Mouse (Mus musculus) liver (tissue): ENCODE measurements around the gene Arhgap23.

Source experiments
- DNase-seq: peaks from one replicate; pipeline ENCODE4 v3.0.0-alpha.2; 2020; ENCODE audit warnings: mixed read lengths

Gene Arhgap23

DNA sequence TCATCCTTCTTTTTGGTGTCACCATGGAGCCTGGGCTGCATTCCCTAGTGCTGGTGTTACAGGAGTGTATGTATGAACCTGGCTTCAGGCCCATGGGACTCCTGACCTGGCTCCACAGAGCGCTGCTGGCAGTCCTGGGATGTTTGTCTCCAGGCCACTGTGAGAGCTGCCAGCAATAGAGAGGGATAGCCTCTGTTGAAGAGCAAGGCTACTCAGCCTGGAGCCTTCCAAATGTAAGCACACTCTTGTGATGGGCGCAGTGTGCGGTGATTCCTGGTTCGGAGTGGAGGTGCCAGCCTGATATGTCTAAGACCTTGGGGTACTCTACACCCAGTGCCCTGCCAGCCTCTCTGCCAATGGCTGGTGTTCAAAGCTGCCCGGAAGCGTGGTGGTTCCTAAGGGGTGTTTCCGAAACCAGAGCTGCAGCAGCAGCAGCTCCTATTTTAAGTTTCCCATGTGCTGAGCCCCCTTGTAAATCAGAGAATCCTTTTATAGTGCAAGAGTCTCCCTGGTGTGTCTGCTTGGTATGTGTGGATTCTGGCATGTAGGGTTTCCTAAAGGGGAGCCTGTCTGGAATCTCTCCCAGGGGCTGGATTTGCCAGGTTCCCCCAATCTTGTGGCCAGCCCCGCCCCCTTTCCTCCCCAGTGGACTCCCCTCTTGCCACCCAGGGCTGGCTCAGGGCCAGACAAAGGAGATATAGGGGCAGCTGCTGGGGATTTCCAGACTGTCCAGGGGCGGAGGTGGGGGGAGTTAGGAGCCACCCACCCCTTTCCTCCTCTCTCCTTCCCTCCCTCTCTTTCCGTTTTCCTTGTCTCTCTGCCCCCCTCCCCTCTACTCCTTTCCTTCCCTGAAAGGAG, 9.0 kb upstream of the Arhgap23 start:
- peak; percentile 52 for DNase-seq

DNA sequence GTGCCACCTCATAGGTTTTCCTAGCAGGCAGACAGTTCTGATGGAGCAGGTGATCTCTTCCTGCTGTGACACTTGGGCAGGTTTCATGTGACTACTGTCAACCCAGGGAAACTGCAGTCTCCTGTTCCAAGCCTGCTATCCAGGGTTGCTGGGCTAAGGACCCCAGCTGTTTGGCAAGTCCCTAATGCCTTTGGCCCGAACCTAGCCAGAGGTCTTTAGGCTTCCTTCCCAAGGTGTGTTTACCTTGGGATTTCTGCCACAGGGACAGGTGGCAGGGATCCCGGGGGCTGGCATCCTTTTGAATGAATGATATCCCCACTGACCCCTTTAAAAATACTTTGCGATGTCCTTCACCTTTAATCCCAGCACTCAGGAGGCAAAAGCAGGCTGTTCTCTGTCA, 7.9 kb upstream of the Arhgap23 start:
- no peak for DNase-seq

DNA sequence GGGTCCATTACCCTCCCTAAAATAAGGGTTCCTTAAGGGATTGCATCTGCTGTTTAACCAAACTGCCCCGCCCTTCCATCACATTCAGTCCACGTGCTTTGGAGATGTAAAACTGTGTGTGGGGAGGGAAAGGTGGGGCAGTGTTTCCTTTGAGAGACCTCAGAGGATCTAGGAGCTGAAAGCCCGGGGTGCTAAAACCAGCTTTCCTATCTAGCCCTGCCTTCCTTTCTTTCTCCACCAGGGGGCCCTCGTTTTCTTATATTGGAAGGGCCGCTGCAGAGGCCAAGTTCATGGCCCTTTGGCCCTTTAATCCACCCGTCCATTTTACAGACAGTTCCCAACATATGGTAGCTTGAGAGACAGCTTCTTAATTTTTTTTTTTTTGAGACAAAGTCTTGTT, 7.2 kb upstream of the Arhgap23 start:
- peak; percentile 85 for DNase-seq

DNA sequence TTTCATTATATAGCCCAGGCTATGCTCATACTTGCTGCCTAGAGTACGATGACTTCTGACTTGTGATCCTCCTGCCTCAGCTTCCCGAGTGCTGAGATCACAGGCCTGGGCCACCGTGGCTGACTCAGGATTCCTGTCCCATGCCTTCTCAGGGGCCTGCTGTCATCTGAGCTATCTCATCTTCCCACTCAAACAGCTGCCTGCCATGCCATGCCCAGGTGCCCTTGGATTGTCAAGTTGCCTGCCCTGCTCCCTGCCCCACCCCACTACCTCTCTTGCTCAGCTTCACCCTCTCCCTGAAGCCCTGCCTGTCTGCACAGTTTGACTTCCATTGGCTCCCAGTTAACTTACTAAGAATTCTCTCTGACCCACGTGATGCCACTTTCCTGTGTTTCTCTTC, 4.4 kb upstream of the Arhgap23 start:
- no peak for DNase-seq

DNA sequence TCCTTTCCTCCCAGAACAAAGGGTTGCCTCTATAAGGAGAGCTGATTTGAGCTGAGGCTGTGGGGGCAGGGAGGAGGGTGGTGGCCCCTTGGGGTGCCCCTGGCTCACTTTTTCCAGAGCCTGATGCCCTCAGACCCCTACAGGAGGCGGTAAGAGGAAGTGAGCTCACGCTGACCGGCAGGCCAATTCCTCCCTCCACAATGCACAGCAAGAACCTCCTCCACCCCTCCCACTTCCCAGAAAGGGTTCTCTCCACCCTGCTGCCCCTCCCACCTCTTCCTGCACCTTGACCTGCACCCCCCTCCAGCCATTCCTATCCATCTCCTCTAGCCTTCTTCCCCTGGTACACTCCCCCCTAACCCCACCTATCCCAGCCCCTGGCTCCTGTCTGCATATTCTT, 3.2 kb upstream of the Arhgap23 start:
- DNase-seq = peak; percentile 57

DNA sequence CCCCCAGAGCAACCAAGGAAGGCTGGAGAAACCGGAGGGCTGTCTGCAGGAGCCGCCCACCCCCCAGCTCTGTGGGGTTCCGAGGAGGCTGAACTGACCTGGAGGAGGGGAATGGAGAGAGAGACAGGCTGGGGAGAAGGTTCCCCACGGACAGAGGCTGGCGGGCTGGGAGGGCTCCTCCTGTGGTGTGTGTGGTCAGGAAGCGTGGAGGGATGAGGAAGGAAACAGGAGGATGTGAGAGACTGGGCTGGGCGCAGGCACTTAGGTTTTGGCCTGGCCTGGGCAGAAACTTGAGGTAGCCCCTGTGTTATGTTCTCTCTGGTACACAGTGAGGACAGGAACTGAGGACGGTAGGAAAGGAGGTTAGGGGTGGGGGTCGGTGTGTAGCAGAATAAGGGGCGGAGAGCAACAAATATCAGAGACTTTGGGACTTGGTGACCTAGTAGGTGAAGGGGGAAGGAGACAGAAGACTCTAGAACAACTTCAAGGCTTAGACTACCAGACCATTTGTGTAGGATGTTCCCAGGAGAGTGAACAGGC, 2.5 kb upstream of the Arhgap23 start:
- no peak for DNase-seq

DNA sequence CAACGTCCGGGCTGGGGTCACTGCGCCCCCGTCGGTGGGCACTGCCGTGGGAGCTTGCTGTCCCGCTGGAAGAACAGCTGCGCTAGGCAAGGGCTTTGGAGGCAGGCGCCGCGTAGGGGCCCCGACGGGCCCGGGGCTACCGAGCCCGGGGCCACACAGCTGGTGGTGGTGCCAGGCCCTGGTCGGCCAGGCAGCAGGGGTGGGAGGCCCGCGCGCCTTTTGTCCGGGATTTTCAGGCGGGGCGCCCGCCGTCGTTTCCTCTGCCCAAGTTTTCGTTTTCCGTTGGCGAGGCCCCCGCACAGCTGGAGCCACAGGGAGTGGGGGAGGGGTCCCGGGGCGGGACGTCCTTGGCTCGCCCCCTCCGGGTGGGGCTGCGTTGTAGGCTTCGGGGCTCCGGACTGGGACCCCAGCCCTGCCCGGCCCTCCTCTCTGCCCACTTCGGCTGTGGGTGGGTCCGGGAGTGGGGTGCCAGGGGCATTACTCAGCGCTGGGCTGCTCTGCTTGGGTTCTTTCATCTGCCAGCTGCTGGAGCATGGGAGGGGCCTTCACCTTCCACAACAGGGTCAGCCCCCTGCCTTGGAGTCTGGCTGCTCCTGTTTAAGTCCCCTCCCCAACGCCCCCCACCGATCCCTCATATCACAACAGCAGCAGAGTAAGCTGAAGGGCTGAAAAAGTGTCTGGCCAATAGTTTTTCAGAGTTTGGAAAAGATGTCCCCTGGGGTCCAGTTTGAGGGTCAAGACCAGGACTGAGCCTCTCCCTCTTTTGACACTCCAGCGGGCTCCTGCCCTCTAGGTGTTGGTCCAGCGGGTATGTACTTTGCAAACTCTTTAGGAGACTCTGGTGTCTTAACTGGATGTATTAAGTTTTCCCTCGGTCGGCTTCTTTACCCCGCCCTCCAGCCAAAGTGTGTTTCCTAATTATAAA, 641 bp downstream of the Arhgap23 start:
- DNase-seq = peak; percentile 58

DNA sequence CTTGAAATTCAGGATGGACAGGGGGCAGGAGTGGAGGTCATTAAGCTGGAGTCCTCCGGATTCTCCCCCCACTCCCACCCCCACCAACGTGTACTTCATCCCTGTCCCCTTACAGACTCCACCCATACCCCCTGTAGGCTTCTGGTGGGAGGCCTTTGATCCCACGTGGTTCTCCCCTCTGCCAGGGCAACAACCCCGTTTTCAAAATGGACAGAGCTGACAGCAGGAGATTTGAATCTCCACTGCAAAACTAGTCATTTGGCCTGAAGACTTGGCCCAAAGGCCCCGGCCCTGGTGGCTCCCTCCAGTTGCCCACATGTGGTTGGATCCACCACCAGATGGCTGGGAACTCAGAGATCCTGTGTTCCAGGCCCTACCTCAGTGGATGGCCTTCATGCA, 1.3 kb downstream of the Arhgap23 start:
- no peak for DNase-seq

DNA sequence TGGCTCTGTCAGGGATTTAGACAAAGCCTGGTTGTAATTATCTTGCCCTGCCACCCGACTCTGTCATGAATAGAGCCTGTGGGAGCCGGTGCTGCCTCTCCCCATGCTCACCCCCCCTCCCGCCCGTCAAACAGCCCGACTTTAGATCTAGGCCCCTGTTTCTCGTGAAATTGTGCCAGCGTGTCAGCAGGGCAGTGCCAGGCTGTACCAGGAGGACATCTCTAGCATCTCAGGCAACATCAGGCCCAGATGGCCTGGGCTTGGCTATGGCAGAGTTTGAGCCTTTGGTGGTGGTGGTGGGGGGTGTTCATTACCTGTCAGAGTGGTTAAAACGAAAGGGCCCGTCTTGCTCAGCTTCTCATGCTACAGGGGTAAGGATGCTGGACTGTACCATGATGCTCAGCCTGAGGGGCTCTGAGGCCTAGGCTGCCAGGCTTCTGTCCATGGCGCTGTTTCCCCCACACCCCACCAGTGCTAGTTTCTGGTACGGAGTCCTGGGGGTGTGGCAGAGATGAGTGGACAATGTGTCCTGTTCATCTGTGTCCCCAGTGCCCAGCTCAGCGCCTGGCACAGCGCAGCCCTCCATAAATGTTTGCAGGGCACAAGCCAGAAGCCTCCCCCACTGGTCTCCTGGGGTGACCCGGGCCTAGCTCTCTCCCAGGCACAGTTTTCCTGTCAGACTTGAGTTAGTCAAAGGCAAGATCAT, 3.7 kb downstream of the Arhgap23 start:
- DNase-seq = no peak

DNA sequence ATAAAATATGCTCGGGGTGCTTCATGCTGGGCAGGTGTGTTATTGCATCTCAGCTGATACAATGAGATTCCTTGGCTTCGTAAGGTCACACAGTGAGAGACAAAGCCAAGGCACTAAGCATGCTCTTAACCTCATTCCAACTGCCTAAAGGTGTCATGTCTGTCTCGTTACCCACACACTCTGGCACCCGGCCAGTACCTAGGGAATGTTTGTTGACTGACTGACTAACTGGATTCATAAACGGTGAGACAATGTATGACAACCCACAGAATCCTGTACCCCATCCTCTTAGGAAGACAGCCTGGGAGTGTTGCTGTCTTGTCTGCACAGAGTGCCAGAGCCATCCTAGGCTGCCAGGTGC, 4.2 kb downstream of the Arhgap23 start:
- DNase-seq = no peak

DNA sequence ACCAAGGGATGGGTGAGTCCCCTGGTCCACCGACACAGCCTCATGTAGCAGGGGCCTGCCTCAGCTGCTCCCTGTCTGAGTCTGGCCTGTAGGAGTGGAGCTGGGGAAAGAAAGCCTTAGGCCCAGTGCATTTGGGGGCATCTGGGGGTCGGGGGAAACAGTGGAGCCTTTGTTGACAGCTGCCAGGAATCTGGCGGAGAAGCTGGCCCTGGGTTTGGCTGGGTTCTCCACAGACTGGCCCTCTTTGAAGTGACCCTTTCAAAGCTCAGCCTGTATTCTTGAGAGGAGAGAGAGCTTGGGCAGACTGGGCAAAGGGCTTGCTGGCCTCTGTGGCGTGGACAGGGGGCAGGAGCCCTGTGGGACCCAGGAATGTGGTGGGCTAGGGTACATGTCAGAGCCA, 7.2 kb downstream of the Arhgap23 start:
- DNase-seq = no peak

DNA sequence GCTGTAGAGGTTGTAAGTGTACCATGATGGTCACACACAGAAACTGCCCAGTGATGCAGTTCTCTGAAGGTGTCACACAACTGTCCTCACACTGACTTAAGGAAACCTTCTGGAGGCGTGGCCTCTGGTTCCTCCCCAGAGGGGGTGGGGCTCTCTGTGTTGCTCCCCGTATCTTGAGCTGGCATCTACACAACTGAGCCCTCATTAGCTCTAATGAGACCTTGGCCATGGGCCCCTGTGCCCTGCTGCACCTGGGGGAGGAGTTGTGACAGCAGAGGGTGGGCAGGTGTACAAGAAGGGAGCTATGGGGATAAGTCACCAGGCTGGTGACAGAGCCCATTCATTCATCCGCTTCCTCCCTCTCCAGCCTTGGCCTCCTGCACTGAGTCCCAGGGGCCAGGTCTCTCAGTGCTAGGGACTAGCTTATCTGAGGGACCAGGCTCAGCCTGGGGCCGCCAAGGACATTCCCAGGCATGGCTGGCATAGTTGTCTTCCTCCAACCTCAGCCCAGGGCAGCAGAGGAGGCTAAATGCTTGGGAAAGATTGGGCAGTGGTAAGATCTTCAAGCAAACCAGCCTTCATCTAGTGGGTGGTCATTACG, 8.9 kb downstream of the Arhgap23 start:
- DNase-seq = peak; percentile 89

DNA sequence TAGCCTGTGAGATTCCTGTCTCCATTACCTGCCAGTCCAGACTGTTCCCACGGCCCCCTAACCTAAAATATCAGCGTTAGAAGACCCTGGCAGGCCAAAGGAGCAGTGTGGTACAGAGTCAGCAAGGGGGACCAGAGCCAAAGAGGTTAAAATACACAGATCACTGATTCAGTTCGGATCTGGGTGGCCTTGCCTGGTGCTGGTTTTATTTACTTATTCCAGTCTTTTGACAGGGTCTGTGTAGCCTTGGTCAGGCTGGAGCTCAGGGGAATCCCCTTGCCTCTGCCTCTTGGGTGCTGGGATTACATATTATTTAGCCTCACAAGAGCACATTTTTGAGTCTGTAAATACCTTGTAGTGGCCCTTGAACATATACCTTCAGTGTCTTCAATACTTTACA, 9.5 kb downstream of the Arhgap23 start:
- DNase-seq = no peak

DNA sequence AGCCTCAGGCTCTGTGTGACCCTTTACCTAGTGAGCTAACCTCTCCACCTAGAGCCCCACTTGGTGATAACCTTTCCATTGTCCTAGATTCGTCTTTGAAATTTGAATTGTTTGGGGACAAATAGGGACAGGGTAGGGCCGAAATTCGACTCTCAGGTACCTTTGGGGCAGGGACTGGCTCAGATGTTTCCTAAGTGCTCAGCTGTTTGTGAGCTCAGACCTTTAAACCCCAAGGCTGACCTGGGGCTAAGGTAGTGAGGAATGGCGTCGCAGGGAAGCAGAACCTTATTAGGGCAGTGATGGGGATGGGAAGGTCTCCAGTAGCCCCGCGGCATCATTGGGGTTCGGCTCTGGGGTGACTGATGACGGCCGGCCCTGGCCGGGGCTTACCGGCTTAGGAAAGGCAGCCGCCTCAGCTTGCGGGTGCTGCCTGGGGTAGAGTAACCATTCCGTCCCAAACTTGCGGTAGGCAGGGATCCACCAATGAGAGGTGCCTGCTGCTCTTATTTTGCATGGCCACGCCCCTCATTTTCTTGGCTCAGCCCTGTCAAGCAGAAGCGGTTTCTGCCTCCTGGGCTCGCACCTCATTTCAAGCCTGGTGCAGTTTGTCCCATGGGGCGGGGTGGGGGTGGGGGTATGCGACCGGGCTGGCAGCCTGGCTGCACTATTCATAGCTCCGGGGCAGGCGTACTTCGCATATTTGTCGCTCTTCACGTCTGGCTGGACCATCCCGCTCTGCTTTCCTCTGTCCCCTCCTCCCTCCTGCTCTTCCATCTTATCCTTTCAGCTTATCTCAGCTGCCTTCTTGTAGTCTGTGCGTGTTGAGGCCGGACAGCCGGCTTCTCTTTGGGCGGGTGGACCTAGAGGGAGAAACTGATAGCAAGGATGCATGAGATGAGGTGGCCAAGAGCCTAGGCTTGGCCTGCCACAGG, 12.7 kb downstream of the Arhgap23 start:
- DNase-seq = peak; percentile 93

DNA sequence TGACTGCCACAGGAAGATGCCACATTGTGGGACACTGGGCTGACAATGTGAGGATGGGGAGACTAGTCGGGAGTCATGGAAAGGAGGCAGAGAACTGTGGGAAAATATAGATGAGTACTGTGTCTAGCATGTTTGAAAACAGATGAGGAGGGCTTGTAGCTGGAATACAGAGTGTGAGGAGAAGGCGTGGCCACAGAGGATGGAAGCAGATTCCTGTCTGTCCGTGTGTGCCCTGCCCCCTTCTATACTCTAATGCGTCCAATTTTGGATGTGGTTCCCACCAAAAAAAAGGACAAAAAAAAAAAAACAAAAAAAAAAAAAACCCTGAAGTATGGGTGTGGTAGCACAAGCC, 13.4 kb downstream of the Arhgap23 start:
- DNase-seq = no peak

DNA sequence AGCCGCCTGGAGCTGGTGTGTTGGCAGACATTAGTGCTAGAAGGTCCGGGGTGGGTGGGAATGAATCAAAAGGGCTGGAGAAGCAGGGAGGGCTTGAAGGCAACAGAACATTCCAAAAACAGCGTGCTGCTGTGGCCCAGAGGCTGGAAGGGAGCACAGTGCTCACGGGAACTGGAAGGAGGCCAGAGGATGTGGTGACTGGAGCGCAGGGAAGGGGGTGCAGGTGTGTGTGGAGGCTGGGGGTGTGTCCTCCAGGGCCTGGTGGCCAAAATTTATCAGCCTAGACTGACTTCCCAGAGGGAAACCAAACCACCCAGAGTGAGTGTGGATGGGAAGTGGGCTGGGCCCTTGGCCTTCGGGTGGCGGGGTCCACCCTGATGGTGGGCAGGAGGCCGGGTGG, 14.3 kb downstream of the Arhgap23 start:
- DNase-seq = no peak

DNA sequence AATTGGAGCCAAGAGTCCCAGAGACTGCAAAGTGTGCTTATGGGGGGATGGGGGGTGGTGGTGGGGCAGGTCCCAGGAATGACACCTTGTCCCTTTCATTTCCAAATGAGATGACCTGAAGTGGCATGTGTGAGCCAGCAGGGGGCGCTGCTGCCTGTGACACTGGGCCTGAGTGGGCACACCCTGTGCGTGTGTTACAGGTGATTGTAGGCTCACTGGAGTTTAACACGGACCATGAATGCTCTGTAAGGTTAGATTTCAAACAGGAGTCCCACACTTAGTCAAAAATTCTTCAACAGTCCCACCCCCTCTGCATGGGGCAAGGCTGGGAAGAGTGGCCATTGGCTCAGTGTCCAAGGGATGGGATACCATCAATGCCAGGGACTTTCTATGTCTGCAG, 16.7 kb downstream of the Arhgap23 start:
- DNase-seq = peak; percentile 86

DNA sequence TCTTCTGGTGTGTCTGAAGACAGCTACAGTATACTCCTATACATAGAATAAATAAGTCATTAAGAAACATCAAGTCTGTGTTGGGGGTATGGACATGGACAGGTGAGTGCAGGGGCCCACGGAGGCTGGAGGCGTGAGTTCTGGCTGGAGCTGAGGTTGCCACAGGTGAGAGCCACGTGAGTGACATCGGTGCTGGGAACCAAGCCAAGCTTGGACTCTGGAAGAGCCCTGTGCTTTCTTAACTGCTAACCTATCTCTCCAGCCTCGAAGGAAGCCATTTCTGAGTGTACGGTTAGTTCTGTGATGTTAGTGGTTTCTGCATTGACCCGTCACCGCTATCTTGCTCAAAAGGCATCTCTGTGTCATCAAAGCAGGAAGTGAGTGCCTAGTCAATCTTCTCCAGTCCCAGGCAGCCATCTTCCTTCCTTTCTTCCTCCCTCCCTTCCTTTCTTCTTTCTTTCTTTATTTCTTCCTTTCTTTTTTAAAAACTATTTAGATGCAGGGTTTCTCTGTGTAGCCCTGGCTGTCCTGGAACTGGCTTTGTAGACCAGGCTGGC, 17.7 kb downstream of the Arhgap23 start:
- no peak for DNase-seq

DNA sequence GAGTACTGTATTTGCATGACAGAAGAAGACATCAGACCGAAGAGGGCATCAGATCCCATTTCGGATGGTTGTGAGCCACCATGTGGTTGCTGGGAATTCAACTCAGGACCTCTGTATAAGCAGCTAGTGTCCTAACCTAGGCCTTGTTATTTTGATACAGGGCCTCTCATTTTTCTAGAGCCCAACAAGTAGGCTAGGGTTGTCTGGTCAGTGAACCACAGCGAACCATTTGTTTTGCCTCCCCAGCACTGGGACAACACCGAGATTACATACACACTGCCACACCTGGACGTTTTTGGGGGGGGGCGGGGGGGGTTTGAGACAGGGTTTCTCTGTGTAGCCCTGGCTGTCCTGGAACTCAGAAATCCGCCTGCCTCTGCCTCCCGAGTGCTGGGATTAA, 18.8 kb downstream of the Arhgap23 start:
- DNase-seq = no peak

DNA sequence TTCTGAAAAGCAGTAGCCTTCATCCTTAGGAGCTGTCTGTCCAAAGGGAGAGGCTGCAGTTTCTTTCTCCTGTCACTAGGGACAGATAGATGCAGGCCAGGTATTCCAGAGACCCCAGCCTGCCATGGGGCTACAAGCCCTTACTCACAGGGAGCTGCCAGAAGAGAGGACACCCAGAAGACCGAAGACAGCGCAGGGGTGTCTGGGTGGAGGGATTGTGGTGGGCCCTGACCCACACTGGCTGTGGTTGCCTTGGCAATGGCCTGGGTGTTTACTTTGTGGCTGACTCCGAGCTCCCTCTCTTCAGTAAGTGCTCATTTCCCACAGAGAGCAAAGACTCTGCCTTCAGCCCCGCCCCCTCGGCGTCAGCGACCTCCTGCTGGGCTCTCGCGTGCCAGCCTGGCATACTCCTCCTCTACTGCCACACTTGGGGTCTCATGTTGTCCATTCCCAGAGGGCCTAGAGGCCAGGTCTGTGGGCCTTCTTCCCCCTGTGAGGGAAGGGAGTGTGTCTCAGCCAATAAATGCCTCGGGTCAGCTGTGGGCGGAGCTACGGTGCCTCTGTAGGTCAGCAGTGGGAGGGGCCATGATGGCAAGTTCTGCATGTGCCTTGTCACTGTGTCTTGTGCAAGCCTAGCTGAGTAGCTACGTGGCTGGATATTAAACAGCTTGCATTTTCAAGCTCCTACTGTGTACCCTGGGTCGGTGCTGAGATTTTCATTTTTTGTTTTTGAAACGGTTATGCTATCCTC, 19.5 kb downstream of the Arhgap23 start:
- DNase-seq = peak; percentile 98
